Mouse (Mus musculus) forebrain, embryonic 12.5 days (tissue): ENCODE results near the gene Cep97. TPM values are rescaled to one million over a fixed set of nuclear protein-coding genes. Genes with fewer than 3 reads are reported as not detected.

Experiments used
- ATAC-seq: fragments of 200-750 bp; cut with Nextera tagmentation; 2 replicates; pipeline ENCODE4 v1.8.0; 2017; ENCODE audit warnings: moderate TSS enrichment; ENCODE audit not compliant: low FRiP score
- H3K27ac ChIP-seq: fragments of 300-500 bp; sonication (generic); 2 replicates; pipeline ENCODE4 v1.5.1; 2016; ENCODE audit warnings: mild to moderate bottlenecking
- H3K27me3 ChIP-seq: fragments of 300-500 bp; sonication (generic); 2 replicates; pipeline ENCODE4 v1.6.1; 2016; ENCODE audit warnings: mild to moderate bottlenecking
- H3K36me3 ChIP-seq: fragments of 300-500 bp; sonication (generic); replicated peaks from 2 replicates; pipeline ENCODE4 v1.6.1; 2016; ENCODE audit warnings: mild to moderate bottlenecking
- H3K4me1 ChIP-seq: fragments of 300-500 bp; sonication (generic); 2 replicates; pipeline ENCODE4 v1.6.1; 2016
- H3K4me2 ChIP-seq: fragments of 300-500 bp; sonication (generic); 2 replicates; pipeline ENCODE4 v1.6.1; 2016; ENCODE audit warnings: mild to moderate bottlenecking, moderate library complexity
- H3K4me3 ChIP-seq: fragments of 300-500 bp; sonication (generic); replicated peaks from 2 replicates; pipeline ENCODE4 v1.5.1; 2016; ENCODE audit warnings: mild to moderate bottlenecking
- H3K9ac ChIP-seq: fragments of 300-500 bp; sonication (generic); 2 replicates; pipeline ENCODE4 v1.6.1; 2016; ENCODE audit warnings: mild to moderate bottlenecking
- H3K9me3 ChIP-seq: fragments of 300-500 bp; sonication (generic); 2 replicates; pipeline ENCODE4 v1.6.1; 2016
- WGBS: fragments of 180-500 bp; shearing (Covaris S2); methylation state at CpG from one replicate; pipeline ENCODE4 v1.1.7; 2016; 5-methylcytosine and 5-hydroxymethylcytosine counted together
- polyA plus RNA-seq: library from polyadenylated mRNA; unstranded; fragments of >200 nt; fragmentation: Nextera tagmentation; extraction: Ambion mirVana; gene quantifications from 2 replicates; pipeline ENCODE4 v1.2.1, GENCODE M21; 2016

The Cep97 gene
- polyA plus RNA-seq, 1 experiment from 2014 or later, result 22.9 TPM

DNA sequence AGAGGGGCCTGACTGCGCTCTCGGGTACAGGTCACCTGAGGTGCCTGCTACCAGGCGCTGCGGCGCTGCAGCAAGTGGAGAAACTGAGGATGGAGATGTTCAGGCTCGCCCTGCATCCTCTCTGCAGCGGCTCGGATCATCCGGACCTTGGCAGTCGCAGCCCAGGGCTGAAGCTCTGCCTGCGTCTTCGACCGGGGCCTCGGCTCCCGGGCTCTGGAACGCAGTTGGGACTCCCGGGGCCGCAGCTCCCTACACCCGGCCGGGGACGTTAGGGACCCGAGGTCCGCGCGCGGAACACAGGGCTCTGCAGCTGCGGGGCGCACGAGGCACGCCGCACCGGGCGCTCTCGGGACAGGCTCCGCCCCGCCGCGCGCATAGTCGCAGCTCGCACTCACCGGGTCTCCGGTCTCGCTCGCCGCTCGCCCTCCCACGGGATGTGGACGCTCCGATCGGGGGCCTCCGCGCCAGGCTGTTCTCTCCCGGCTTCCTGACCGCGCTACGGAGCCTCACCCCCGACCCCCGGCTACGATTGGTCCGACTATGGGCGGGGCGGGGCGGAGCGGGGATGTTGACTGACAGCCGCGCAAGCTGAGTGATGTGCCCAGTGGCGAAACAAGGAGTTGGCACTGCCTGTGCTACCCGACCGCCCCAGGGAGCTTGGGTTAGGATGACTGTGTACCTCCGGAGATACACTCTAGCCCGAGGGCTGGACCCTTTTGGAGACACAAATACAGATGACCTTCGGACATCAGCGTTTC lies 39.6 kb downstream of the Cep97 start, which contains the start of gene Nxpe3:
TSS of gene Nxpe3 (minus strand) at position 393 of the 758 bp plus-strand sequence.
- under 1% methylated on average over 72 of the region's 74 CpGs for WGBS
- Histone ChIP-seq H3K27me3 (no peaks in the 10 kb centered on the region), H3K9ac (peak within 1 kb of the TSS; percentile 76), H3K4me3 (peak within 1 kb of the TSS; percentile 68), H3K4me1 (peaks cover 12% of the 10 kb centered on the region), H3K27ac (peak within 1 kb of the TSS; percentile 82), H3K36me3 (peaks cover 4% of the 10 kb centered on the region; the same call in 1 of the 2 replicates), H3K4me2 (peak within 1 kb of the TSS; percentile 85), H3K9me3 (no peaks in the 10 kb centered on the region)
- peak; percentile 97 for ATAC-seq

DNA sequence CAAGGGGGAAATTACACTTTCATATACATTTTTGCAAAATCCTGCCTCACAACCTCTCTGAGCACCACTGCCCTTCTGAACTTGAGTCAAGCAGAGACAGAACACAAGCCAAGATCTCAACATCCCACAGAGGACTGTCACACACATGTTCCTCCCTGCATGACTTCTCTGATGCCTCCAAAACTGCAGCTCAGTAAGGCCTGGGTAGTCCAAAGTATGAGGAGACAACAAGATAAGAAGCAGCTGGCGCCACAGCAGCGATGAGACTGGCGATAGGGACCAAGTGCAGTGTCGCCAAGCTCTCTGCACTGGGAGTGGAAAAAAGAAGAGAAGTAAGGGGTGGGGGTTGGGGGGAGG lies 40.1 kb downstream of the Cep97 start:
- H3K9ac ChIP-seq, result peak overlapping the region; percentile 76
- H3K4me3 ChIP-seq, result peak overlapping the region; percentile 68
- ATAC-seq, result no peak
- peak overlapping the region; percentile 85 for H3K4me2 ChIP-seq
- H3K36me3 ChIP-seq, result peaks cover 9% of the 10 kb centered on the region; the same call in 1 of the 2 replicates
- no peaks in the 10 kb centered on the region for H3K9me3 ChIP-seq
- WGBS, result 0% methylated on average over 4 of the region's 4 CpGs
- no peaks in the 10 kb centered on the region for H3K27me3 ChIP-seq
- 0 out of 2 replicates have a peak overlapping the region, but pooled peaks have one; percentile 82 for H3K27ac ChIP-seq
- H3K4me1 ChIP-seq, result peaks cover 12% of the 10 kb centered on the region

DNA sequence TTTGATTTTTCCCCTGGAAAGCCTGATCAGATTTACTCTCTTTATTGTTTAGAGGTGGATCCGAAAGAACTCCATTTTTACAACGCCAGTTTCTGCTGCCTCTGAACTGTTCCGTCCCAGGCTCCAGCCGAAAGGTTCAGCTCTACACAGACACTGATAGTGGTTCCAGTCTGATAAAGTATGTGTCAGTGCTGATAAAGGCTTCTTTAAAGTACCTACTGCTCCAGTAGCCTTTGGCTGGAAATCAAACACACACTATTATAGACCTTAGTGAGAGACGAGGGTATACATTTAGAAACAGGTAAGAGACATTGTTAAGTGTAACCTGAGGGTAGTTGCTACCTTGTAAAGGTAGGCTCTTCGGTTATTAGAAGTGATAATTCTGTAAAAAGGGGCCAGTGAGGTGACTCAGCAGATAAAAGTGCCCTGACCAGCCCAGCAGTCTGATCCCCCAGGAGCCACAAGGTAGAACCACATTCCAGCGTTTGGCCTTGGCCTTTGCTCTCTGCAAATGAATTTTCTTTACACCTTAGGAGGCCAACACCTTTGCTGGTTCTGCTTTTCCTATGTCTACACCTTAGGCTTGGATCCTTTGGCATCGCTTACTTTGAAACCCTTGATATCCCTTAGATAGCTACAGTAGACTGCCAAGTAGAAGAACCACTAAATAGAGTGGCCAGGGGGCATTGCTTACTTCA lies 41.1 kb downstream of the Cep97 start:
- H3K9me3 ChIP-seq, result no peaks in the 10 kb centered on the region
- H3K36me3 ChIP-seq, result peaks cover 14% of the 10 kb centered on the region; the same call in 1 of the 2 replicates
- 88% methylated on average over 8 of the region's 8 CpGs for WGBS
- H3K27ac ChIP-seq, result no peak overlapping the region
- H3K4me3 ChIP-seq, result no peak overlapping the region
- H3K4me1 ChIP-seq, result peaks cover 12% of the 10 kb centered on the region
- H3K27me3 ChIP-seq, result no peaks in the 10 kb centered on the region
- 0 out of 2 replicates have a peak overlapping the region, but pooled peaks have one; percentile 85 for H3K4me2 ChIP-seq
- no peak for ATAC-seq
- no peak overlapping the region for H3K9ac ChIP-seq

DNA sequence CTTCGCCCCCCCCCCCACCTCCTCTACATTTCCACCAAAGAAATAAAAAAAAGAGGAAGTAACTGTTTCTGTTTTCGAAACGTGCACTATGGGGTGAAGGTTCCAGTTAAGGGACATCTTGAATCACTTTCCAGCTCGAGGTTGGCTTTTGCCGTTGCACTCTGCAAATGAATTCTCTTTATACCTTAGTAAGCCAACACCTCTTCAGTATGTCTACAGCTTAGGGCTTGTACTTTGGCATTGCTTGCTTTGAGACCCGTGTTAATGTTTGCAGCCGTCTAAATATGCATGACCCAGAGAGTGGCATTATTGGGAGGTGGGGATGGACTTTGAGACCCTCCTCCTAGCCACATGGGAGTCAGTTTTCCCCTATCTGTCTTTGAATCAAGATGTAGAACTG lies 42.2 kb downstream of the Cep97 start:
- peaks cover 12% of the 10 kb centered on the region for H3K4me1 ChIP-seq
- no peak overlapping the region for H3K4me2 ChIP-seq
- 85% methylated on average over 6 of the region's 7 CpGs for WGBS
- no peak overlapping the region for H3K9ac ChIP-seq
- ATAC-seq, result no peak
- H3K9me3 ChIP-seq, result no peaks in the 10 kb centered on the region
- no peak overlapping the region for H3K27ac ChIP-seq
- H3K36me3 ChIP-seq, result peaks cover 24% of the 10 kb centered on the region; the same call in 1 of the 2 replicates
- H3K4me3 ChIP-seq, result no peak overlapping the region
- no peaks in the 10 kb centered on the region for H3K27me3 ChIP-seq

DNA sequence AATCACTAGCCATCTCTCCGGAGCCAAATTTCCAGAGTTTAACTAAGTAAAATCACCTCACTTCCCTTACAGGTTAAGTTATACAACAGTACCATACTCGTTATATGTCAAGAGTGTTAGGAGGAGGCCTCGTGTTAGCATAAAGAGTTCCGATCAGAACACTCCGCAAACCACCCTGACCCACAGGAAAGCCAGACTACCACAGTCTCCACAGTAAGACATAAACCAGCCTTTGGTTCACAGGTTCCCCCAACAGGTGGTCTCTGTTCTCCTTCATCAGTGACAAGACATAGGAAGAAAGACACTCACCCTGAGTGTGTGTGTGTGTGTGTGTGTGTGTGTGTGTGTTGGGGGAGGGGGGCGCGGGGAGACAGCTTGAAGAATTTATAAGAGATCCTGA lies 43.3 kb downstream of the Cep97 start:
- H3K9me3 ChIP-seq, result no peaks in the 10 kb centered on the region
- H3K27me3 ChIP-seq, result no peaks in the 10 kb centered on the region
- no peak overlapping the region for H3K4me3 ChIP-seq
- H3K36me3 ChIP-seq, result peaks cover 24% of the 10 kb centered on the region; the same call in 1 of the 2 replicates
- H3K4me1 ChIP-seq, result peaks cover 12% of the 10 kb centered on the region
- 92% methylated on average over 7 of the region's 7 CpGs for WGBS
- H3K4me2 ChIP-seq, result no peak overlapping the region
- H3K9ac ChIP-seq, result no peak overlapping the region
- ATAC-seq, result no peak
- no peak overlapping the region for H3K27ac ChIP-seq

DNA sequence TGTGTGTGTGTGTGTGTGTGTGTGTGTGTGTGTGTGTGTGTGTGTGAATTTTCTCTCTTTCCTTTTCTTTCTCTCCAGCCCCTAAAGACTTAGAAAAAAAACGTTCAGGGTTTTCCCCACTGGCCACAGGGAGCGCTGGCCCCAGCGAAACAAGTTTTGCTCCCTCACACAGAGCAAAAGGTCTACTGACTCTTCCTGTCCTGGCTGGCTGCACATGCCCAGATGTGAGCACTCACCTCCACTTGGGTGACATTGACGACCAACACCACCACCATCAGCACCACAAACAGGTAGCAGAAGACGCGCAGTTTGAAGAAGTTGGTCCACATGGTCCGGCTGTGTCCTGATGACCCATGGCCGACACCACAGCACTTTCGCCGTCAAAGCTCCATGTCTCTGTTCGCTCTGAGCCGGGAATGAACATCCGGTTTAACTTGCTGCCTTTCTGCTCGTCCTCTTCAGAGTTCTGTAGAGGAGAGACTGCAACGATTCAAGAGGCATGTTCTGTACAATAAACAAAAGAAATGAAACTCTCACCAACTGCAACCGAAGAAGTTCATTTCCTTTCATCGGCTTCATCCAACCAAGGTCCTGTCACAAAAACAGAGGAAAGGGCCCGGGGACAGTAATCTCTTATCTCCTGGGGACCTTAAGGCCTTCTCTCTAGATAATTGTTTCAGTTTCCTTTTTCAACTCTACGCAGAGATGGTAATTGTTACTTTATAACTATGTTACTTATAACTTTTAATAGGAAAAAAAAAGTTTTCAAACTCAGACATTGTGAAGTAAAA lies 44.1 kb downstream of the Cep97 start:
- Histone ChIP-seq H3K36me3 (peaks cover 24% of the 10 kb centered on the region; the same call in 1 of the 2 replicates), H3K4me2 (no peak overlapping the region), H3K27ac (no peak overlapping the region), H3K9ac (no peak overlapping the region), H3K4me3 (no peak overlapping the region), H3K4me1 (peaks cover 12% of the 10 kb centered on the region), H3K9me3 (no peaks in the 10 kb centered on the region), H3K27me3 (no peaks in the 10 kb centered on the region)
- ATAC-seq, result no peak
- 92% methylated on average over 19 of the region's 19 CpGs for WGBS

DNA sequence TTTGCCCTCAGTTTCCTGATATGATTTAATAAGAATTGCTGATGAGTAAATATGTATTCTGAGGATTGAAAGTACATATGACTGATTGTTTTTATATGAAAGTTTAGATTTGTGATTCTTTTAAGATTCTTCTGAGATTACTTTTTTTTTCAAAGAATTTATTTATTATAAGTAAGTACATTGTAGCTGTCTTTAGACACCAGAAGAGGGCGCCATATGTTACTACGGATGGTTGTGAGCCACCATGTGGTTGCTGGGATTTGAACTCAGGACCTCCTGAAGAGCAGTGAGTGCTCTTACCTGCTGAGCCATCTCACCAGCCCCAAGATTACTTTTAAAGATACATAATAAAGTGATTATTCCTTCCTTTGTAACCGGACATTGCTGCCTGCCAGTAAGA lies 45.2 kb downstream of the Cep97 start:
- WGBS, result 94% methylated on average over 3 of the region's 3 CpGs
- H3K27me3 ChIP-seq, result no peaks in the 10 kb centered on the region
- H3K27ac ChIP-seq, result no peak overlapping the region
- H3K9me3 ChIP-seq, result no peaks in the 10 kb centered on the region
- peaks cover 24% of the 10 kb centered on the region; the same call in 1 of the 2 replicates for H3K36me3 ChIP-seq
- no peak for ATAC-seq
- no peak overlapping the region for H3K4me3 ChIP-seq
- H3K4me1 ChIP-seq, result peaks cover 8% of the 10 kb centered on the region
- H3K9ac ChIP-seq, result no peak overlapping the region
- H3K4me2 ChIP-seq, result no peak overlapping the region

DNA sequence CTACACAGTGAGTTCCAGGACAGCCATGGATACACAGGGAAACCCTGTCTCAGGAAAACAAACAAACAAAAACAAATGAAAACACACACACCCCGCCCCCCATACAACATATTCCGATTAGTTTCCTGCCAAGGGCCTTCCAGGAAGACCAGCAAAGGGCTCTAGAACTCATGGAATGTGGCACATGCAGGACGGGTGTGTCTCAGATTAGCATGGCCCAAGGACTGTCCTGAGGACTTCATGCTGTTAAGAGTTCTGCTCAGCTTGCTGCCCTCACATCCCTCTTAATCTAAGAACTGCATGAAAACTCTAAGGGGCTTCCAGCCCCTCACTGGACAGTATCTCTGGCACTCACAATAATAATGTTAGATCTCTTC lies 46.1 kb downstream of the Cep97 start:
- no peaks in the 10 kb centered on the region for H3K9me3 ChIP-seq
- no peak overlapping the region for H3K9ac ChIP-seq
- no peak for ATAC-seq
- no peaks in the 10 kb centered on the region for H3K27me3 ChIP-seq
- WGBS, result 92% methylated on average over 3 of the region's 3 CpGs
- H3K4me1 ChIP-seq, result no peaks in the 10 kb centered on the region
- H3K4me2 ChIP-seq, result no peak overlapping the region
- H3K27ac ChIP-seq, result no peak overlapping the region
- H3K36me3 ChIP-seq, result peaks cover 24% of the 10 kb centered on the region; the same call in 1 of the 2 replicates
- H3K4me3 ChIP-seq, result no peak overlapping the region

DNA sequence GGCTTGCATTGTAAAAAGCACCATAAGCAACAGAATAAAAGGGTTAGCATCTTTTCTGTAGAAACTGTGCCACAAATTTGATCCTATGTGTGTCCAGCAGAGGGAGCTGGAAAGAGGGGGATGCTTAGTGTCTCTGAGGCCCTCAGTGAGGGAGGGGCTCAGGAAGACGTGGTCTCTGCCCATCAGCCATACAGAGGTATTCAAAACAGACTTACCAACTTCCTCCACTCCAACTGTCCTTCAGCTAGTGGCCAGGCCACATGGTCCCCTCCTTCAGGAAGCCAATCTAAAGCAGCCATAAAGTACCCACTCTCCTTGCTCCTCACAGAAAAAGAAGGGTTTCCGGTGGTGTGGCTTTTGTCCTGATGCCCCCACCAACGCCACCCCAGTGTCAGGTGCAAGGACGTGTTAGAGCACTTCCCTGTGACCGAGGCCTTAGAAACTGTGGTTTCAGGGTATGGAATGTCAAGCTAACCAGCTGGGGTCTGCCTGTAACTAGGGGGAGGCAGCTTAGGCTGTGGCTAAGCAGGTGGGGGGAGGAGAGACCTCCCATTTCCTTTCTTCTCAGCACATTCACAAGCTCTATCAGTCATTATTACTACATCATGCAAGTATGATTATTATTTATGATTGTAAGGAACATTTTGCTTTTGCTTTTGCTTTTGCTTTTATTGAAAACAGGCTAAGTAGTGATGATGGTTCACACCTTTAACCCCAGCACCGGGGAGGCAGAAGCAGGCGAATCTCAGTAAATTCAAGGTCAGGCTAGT lies 46.7 kb downstream of the Cep97 start:
- WGBS, result 65% methylated on average over 7 of the region's 7 CpGs
- Histone ChIP-seq H3K27me3 (no peaks in the 10 kb centered on the region), H3K9ac (no peak overlapping the region), H3K4me3 (no peak overlapping the region), H3K4me1 (no peaks in the 10 kb centered on the region), H3K36me3 (peaks cover 24% of the 10 kb centered on the region; the same call in 1 of the 2 replicates), H3K4me2 (no peak overlapping the region), H3K27ac (no peak overlapping the region), H3K9me3 (no peaks in the 10 kb centered on the region)
- ATAC-seq, result 0 out of 2 replicates have a peak, but pooled peaks have one; percentile 44

DNA sequence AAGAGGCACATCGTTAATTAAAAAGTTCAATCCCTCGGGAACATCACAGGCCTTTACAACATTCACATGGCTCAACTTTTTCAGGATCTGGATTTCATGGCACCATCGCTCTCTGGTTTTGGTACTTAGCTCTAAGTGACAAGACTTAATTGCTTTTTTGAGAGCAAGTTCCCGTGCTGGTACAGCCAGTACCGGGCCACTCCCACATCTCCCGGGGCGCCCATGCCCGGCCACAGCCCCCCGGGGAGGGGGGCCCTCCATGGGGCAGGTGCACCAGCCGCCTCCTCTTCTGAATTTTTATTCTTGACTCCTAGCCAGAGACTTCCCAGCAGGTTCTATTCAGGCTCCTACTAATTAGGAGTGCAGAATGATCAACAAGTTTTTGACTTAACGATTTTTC lies 50.4 kb downstream of the Cep97 start:
- Histone ChIP-seq H3K27ac (no peak overlapping the region), H3K9ac (no peak overlapping the region), H3K9me3 (no peaks in the 10 kb centered on the region), H3K36me3 (peaks cover 15% of the 10 kb centered on the region; the same call in 1 of the 2 replicates), H3K4me3 (no peak overlapping the region), H3K4me2 (no peak overlapping the region), H3K4me1 (no peaks in the 10 kb centered on the region), H3K27me3 (no peaks in the 10 kb centered on the region)
- ATAC-seq, result no peak
- 73% methylated on average over 11 of the region's 11 CpGs for WGBS

DNA sequence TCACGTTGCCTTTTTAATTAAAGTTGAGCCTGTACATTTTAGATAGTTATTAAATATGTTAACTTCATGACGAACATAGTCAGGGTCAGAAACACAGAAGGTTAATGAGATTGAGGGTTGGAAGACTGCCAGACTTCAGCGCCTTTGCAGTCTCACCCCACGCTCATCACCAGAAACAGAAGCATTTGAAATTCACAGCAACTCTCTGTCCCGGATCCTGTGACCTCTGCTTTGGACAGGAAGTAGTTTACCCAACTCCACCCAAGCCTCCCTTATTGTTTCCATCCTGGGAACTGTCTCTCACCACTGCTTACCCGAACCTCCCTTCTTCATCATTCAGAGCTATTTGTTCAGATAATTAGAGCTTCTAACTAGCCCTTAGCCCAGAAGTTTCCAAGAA lies 58.6 kb downstream of the Cep97 start:
- Histone ChIP-seq H3K9me3 (no peaks in the 10 kb centered on the region), H3K36me3 (0 out of 2 replicates have a peak, but pooled peaks cover 3% of the 10 kb centered on the region), H3K4me1 (no peaks in the 10 kb centered on the region), H3K27me3 (no peaks in the 10 kb centered on the region), H3K27ac (no peak overlapping the region), H3K4me2 (no peak overlapping the region), H3K9ac (no peak overlapping the region), H3K4me3 (no peak overlapping the region)
- WGBS, result 80% methylated on average over 6 of the region's 6 CpGs
- ATAC-seq, result no peak
